Mouse (Mus musculus): ENCODE data around the gene Kif4. TPM values are rescaled to one million over a fixed set of nuclear protein-coding genes. Genes with fewer than 3 reads are reported as not detected.
A peak's percentile ranks its signal among the peaks of the same experiment; 100 is the strongest.

The Kif4 gene
- total RNA-seq, 2 experiments from 2014 or later = 0.91 to 1.1 TPM

DNA sequence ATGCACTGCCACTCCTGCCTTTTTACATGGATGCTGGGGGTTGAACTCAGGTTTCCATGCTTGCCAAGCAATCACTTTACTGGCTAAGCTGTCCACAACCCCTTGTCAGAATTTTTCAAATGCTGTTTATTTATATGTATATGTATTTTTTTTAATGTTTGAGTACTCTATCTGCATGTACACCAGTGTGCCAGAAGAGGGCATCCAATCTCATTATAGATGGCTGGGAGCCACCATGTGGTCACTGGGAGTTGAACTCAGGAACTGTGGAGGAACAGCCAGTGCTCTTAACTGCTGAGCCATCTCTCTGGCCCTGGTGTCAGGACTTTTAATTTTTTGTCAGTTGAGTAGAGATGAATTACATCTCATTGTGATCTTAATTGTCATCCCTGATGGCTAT lies 27.3 kb downstream of the Kif4 start:
- intact Hi-C loops (cut with DNase I) = no loop called here
- DNase-seq (ENCODE audit: extremely low spot score in 1 of 2, low spot score in 2 of 2) = no peak
- Histone ChIP-seq H3K4me3 (no peak overlapping the region), H3K27ac (no peak overlapping the region)
- peak; percentile 2 for TF ChIP-seq CTCF (IDR thresholded peaks at IDR 0.05)

DNA sequence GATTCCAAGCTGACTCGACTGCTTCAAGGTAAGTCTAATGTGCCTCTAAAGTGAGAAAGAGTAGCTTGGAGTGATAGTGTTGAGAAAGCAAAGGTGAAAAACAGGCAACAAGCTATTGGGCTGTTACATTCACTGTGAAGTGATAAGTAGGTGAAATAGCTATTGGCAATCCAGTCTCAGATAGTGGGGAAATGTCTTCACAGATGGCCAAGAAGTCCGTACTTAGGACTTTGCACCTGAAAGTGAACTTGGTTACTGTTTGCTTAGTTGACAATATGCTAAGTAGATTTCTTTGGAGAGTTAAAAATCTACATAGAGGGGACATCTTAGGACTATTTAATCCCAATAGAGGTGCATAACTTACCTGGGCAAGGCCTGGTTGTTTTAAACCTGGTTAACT lies 39.3 kb downstream of the Kif4 start:
- DNase-seq (ENCODE audit: extremely low spot score in 1 of 2, low spot score in 2 of 2) = no peak
- Histone ChIP-seq H3K4me3 (no peak overlapping the region), H3K27ac (no peak overlapping the region)
- intact Hi-C loops (cut with DNase I) = loop anchor here (5.0 kb wide), 1 partner anchor 52 kb away; no protein-coding TSS in a partner anchor
- no peak for TF ChIP-seq CTCF (IDR thresholded peaks at IDR 0.05)

DNA sequence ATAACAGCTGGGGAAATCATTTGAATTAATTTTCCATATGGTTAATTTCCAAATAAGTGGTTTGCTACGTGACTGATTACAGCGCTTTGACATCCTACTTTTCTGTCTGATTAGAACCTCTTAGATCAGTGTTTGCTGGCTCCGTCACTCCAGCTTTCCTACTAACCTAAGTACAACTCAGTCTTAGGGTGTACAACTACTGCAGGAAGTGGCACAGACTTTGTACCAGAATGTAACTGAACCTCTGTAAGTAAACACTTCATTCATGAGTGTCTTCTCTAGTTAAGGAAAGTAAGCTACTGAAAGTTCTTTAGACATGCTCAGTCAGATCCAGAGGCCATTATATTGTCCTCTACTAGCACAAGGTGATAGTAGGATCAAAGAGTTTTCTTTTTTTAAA lies 52.7 kb downstream of the Kif4 start:
- intact Hi-C loops (cut with DNase I) = no loop called here
- H3K4me3 ChIP-seq = no peak overlapping the region
- DNase-seq (ENCODE audit: extremely low spot score in 1 of 2, low spot score in 2 of 2) = no peak
- H3K27ac ChIP-seq = no peak overlapping the region
- TF ChIP-seq CTCF (IDR thresholded peaks at IDR 0.05) = no peak

DNA sequence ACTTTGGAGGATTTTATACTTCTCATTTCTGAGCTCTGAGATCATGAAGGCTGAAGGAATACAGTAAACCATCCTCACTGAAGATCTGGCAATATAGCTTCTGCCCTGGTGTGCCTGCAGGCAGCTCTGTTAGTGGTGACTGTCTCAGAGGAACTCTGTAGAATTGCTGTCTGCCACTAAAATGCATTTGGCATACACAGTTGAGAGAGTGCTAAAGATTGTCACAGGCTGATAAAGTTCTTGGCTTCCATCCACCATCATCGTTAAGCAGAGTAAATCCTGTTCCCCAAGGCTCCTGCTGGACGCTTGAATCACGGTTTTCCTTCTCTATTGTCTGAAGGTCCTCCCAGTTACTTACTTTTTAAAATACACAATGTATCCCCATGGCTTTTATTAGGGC lies 61.0 kb downstream of the Kif4 start:
- DNase-seq (ENCODE audit: extremely low spot score in 1 of 2, low spot score in 2 of 2) = no peak
- no peak overlapping the region for H3K27ac ChIP-seq
- intact Hi-C loops (cut with DNase I) = no loop called here
- no peak for TF ChIP-seq CTCF (IDR thresholded peaks at IDR 0.05)
- H3K4me3 ChIP-seq = no peak overlapping the region

DNA sequence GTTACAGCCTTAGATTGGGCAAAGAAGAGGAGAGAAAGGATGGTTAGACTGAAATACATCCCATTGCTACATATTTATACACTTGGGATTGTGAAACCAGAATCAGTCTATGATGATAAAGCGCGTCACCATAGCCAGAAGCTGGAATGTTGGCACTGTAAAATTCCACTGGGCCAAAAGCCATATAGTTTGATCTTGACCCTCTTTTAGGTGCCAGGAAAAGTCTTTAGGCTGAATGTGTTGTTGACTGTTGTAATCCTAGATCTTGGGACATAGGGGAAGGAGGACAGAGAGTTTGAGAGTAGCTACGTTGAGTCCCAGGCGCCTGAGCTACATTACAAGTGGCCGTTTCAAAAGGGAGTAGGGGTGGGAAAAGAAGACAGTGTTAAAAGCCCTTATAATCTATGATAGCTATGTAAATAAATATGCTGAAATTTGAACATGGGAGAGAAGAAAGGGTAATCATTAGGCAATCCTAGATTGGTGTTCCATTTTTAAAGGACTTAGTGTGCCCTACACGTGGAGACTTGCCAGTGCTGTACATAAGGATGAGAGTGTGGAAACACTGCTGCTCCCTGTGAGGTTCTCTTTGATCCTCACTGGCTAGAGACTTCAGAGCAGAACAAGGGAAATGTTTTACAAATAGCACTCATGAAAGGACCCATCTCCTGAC lies 62.0 kb downstream of the Kif4 start:
- TF ChIP-seq CTCF (IDR thresholded peaks at IDR 0.05) = no peak
- intact Hi-C loops (cut with DNase I) = no loop called here
- no peak for DNase-seq (ENCODE audit: extremely low spot score in 1 of 2, low spot score in 2 of 2)
- no peak overlapping the region for H3K4me3 ChIP-seq
- H3K27ac ChIP-seq = no peak overlapping the region

DNA sequence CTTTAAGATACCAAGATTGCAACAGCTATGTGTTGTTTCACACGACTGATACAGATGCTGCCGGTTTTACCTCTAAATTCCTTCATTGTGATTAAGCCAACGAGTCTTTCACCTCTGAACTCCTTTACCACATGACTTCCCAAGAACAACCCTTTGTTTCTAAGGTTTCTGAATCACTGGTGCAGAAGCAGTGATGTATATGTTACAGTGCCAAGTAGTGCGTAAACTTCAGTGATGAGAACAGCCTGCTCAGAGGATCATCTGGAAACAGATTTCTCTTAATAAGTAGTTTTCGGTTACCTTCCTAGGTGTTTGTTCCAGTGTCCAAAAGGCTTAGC lies 62.5 kb downstream of the Kif4 start:
- intact Hi-C loops (cut with DNase I) = no loop called here
- Histone ChIP-seq H3K4me3 (no peak overlapping the region), H3K27ac (no peak overlapping the region)
- DNase-seq (ENCODE audit: extremely low spot score in 1 of 2, low spot score in 2 of 2) = no peak
- no peak for TF ChIP-seq CTCF (IDR thresholded peaks at IDR 0.05)

DNA sequence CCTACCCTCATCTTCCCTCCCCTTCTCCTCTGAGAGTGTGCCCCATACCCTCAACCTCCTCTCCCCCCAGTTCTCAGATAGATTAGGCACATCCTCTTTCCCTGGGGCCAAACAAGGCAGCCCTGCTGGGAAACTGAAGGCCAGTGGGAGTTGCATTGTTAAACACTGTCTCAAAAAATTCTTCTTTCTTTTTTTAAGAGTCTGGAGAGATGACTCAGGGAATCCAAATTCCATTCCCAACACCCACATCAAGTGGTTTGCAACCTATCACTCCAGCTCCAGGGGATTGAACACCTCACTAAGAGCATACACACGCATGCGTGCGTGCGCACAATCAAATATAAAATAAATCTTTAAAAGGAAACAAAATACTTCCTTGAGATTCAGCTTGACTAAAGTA lies 71.2 kb downstream of the Kif4 start:
- no peak for TF ChIP-seq CTCF (IDR thresholded peaks at IDR 0.05)
- intact Hi-C loops (cut with DNase I) = no loop called here
- H3K27ac ChIP-seq = no peak overlapping the region
- H3K4me3 ChIP-seq = no peak overlapping the region
- DNase-seq (ENCODE audit: extremely low spot score in 1 of 2, low spot score in 2 of 2) = no peak

DNA sequence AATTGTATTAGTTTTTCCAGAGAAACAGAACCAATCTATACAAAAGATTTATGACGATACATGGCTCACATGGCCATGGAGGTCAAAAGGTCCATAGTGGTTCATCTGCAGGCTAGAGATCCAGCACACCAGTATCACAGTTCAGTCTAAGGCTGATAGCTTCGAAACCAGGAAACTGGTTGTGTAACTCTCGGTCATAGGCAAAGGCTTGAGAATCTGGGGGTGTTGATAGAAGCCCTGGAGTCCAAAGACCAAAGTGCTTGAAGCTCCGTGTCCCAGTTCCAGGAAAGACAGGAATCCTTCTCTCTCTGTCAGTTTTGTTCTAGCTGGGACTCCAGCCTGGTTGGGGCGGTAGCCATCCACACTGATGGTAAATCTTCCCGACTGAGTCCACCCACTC lies 82.5 kb downstream of the Kif4 start:
- Histone ChIP-seq H3K27ac (no peak overlapping the region), H3K4me3 (no peak overlapping the region)
- DNase-seq (ENCODE audit: extremely low spot score in 1 of 2, low spot score in 2 of 2) = no peak
- no peak for TF ChIP-seq CTCF (IDR thresholded peaks at IDR 0.05)
- intact Hi-C loops (cut with DNase I) = no loop called here

DNA sequence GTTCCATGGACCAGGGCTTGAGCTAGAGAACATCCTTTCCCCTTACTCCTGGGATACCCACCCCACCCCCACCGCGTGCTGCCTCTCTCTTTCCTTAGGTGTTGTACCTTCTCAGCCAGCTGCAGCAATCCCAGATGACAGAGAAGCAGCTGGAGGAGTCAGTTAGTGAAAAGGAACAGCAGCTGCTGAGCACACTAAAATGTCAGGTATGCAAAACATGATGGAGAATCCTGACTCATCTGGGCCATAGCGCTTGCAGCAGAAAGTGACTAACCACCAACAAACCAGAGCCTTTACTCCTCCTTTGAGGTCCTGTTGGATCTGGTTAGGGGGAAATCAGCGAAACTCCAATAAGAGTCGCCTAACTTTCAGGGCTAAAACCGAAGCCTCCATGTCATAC lies 90.6 kb downstream of the Kif4 start:
- no peak for TF ChIP-seq CTCF (IDR thresholded peaks at IDR 0.05)

DNA sequence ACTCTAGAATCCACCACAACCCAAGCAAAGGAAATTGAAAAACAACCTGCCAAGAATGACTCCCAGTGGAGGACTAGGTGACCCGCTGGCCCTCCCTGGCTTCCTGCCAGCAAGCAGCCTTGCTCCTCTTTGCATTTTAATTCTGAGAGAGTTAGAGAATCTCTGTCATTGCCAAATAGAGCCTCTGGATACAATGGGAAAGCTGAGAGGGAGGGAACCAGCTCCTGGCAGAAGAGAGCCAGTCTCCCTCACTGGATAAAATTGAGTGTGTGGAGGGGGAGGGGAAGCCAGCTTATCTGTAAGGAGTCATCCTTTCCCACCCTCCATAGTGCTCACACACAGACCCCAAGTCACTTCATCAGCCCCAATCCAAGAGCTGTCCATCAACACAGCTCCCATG lies 103.4 kb downstream of the Kif4 start:
- intact Hi-C loops (cut with DNase I) = no loop called here
- no peak for DNase-seq (ENCODE audit: extremely low spot score in 1 of 2, low spot score in 2 of 2)
- no peak overlapping the region for H3K4me3 ChIP-seq
- H3K27ac ChIP-seq = no peak overlapping the region
- TF ChIP-seq CTCF (IDR thresholded peaks at IDR 0.05) = no peak

More for the DNA sequence above, 90.6 kb downstream of the Kif4 start:
- no peak overlapping the region for H3K4me3 ChIP-seq
- intact Hi-C loops (cut with DNase I) = loop anchor here (5.0 kb wide), 1 partner anchor 49 kb away; no protein-coding TSS in a partner anchor
- DNase-seq (ENCODE audit: extremely low spot score in 1 of 2, low spot score in 2 of 2) = no peak
- H3K27ac ChIP-seq = no peak overlapping the region

DNA sequence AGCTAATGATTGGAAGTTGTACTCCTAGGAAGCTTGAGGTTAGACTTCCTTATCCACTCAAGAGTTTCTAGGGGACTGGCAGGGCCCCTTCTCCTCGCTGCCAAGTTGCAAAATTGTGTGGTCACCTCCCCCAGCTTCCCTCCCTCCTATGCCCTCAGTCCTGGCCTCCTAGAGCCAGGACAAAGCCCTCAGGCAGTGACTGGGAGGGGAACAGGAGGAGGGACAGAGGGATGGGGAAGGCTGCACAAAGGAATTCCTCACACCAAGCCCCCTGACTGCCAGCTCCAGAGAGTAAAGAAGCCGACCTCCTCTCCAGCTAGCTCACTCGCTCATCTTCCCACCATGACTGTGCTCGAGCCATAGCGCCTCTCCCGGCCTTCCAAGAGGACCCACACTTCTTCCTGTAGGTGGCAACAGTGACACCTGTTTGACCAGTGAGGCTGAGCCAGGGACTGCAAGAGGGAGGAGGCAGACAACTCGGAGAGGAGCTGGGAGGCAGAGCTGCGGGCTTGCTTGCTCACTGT lies 104.2 kb downstream of the Kif4 start, which contains the start of gene Gdpd2:
TSS of gene Gdpd2 (plus strand) at position 209 of the 524 bp plus-strand sequence.
- peak; percentile 30 for TF ChIP-seq CTCF (IDR thresholded peaks at IDR 0.05)
- intact Hi-C loops (cut with DNase I) = loop anchor here (10.0 kb wide), 2 partner anchors 105 to 215 kb away; partner anchors contain the start of genes Kif4 and Pdzd11
- no peak within 1 kb of the TSS for H3K27ac ChIP-seq
- peak within 1 kb of the TSS; percentile 31; the same call in 1 of the 2 replicates for H3K4me3 ChIP-seq
- DNase-seq (ENCODE audit: extremely low spot score in 1 of 2, low spot score in 2 of 2) = no peak

DNA sequence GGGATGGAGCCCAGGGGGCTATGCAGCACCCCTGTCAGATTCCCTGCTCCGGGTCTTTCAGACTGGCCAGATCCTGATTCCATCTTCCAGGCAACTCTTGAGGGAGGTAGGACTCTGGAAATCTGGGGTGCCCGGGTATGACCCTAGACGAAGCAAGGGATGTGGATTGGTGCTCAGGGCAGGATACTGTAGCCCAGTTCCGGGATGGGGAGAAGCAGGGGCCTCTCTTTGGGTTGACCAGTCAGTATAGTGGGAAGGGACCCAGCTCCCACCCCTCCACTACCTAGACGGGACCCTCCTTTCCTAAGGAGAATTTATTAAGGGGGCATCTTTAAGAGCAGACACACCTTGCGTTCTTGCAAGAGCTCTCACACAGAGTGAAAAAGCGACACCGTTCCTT lies 104.7 kb downstream of the Kif4 start:
- no peak for TF ChIP-seq CTCF (IDR thresholded peaks at IDR 0.05)
- peak overlapping the region; percentile 31; the same call in 1 of the 2 replicates for H3K4me3 ChIP-seq
- intact Hi-C loops (cut with DNase I) = loop anchor here (10.0 kb wide), 2 partner anchors 105 to 215 kb away; partner anchors contain the start of genes Kif4 and Pdzd11
- H3K27ac ChIP-seq = no peak overlapping the region
- no peak for DNase-seq (ENCODE audit: extremely low spot score in 1 of 2, low spot score in 2 of 2)

DNA sequence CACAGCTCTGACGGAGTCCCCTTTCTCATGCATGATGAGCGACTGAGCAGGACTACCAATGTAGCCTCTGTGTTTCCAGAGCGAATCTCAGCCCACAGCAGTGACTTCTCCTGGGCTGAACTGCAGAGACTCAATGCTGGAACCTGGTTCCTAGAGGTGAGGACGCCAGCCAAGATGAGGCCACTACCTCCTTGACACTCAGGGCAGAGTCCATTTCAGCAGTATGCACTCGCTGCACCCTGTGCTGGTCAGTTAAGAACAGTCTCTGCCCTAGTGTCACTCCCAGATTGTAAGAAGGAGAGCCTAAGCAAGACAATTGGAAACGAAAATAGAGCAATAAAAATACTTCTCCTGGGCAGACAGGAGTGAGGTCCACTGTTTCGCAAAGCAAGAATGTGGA lies 108.8 kb downstream of the Kif4 start:
- DNase-seq (ENCODE audit: extremely low spot score in 1 of 2, low spot score in 2 of 2) = no peak
- no peak for TF ChIP-seq CTCF (IDR thresholded peaks at IDR 0.05)
- intact Hi-C loops (cut with DNase I) = loop anchor here (10.0 kb wide), 2 partner anchors 110 to 220 kb away; partner anchors contain the start of genes Kif4 and Pdzd11
- Histone ChIP-seq H3K27ac (no peak overlapping the region), H3K4me3 (no peak overlapping the region)

Data from left cerebral cortex, adult 2 months (tissue).